Mouse (Mus musculus): ENCODE measurements around the gene Sgms1. TPM values are rescaled to one million over a fixed set of nuclear protein-coding genes. Genes with fewer than 3 reads are reported as not detected.
A peak's percentile ranks its signal among the peaks of the same experiment; 100 is the strongest.
"Not testable (repeated sequence)": the region's sequence is repeated elsewhere in the genome, so short reads cannot be mapped to it uniquely, and the experiment has no call there.

Gene Sgms1
- polyA plus RNA-seq, 3 experiments from 2014 or later = 47.8 to 56.5 (median 51.5) TPM

DNA sequence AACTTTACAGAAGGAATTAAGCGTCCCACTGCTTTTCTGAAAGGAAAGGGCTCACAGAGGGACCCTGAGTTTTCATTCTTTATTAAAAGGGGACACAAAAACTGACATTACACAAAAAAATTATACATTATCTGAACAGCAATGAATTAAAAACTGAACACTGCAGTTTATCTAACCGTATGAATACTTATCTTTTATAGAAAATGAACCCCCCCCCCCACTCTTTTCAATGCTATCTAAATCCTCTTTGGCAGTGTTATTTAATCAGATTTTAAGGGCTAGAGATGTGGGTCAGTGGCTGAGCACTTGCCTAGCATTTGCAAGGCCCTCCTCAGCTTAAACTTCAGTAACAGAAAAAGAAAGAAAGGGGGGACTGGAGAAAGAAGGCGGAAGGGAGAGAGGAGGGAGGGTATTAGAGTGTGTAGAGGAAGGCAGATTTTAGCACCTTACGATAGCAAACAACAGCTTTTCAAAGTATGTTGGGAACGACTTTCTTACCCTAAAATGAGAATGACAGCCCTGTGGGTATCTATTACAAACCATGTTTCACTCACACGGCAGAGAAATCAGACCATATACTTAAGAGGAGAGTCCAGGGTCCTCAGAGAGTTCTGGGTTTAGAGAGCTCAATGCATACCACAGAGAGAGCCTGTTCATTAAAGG is 215.9 kb downstream of the Sgms1 start:
- ATAC-seq = no peak

DNA sequence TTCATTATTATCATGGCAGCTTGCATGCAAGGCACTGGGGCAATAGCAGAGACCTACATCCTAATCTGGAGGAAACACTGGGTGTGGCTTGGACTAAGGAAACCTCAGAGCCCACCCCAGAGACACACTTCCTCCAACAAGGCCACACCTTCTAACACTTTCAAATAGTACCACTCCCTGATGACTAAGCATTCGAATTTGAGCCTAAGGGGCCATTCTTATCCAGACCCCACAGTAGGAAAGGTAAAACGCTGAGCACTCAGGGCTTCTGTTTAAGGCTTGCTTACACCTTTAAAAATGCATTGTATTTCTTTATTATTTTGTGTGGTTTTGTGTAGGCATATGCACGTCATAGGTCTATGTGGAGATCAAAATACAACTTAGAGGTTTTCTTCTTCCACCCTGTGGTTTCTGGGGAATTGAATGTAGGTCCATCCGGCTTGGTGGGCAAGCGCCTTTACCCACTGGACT is 217.0 kb downstream of the Sgms1 start:
- ATAC-seq = peak; percentile 83

DNA sequence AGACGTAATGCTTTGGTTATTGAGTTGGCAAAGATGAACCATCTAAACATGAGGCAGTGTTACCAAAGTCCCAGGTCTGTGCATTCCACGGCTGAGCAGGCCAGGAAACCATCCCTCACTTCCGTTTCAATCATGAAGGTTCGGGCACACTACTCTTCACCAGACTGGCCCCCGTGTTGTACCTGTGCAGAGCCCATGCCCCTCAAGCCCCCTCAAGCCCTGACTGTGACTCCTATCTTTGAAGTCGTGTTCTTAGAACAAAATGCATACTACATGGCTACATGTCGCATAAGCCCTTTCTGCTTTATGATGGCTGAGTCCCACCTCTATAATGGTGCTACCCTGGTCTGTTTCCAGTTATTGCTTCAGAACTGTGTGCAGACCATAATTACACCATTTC is 217.5 kb downstream of the Sgms1 start:
- no peak for ATAC-seq

DNA sequence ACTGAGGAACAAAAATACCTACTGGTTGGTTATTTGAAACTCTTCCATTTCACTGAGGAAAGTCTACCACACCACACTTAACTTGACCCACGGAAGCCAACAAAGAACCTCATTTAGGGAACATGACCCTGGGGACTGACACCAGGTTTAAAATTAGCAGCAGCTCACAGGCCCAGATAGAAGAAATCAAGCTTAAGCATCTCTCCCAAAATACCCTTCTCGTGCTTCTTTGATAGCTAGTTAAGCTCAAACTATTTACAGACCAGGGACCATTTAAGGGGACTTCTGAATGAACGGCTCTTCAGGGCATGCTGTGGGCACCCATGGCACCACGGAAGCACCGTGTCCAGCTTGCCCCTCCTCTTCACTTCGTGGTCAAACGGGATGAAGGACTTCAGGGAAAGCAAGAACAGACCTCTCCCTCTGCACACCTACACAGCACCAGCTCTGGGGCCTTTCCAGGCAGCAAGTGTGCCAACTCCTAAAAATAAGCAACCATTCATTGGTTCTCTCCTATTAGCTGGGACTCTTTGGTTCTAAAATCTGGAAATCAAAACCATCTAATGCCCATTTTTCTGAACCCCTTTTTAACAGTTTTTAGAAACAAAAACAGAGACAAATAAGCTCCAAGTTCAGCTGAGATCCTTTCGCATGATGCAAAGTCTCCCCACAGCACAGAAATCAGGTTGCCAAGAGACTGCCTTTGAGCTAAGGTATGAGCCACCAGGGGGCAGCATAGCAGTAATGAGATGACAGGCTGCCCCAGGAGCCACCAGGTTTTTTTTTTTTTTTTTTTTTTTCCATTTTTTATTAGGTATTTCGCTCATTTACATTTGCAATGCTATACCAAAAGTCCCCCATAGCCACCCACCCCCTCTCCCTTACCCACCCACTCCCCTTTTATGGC is 219.6 kb downstream of the Sgms1 start:
- no peak for ATAC-seq

DNA sequence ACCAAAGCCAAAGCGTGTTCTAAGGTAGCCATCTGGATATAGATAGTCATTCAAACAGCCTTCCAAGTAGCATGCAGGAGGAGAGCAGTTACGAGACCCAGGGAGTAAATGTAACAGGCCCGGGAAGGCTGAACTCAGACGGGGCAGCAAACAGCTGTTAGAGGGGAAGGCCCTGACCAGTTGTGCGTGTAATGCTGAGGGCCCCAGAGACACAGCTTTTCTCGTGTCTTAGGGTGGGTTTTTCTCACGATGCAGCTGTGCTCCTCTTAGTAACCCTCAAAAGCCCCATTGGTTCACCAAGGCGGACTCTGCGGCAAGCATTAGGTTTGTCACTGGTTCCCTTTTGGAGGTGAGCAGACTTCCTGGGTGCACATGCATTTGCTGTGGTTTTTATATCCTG is 221.5 kb downstream of the Sgms1 start:
- no peak for ATAC-seq

DNA sequence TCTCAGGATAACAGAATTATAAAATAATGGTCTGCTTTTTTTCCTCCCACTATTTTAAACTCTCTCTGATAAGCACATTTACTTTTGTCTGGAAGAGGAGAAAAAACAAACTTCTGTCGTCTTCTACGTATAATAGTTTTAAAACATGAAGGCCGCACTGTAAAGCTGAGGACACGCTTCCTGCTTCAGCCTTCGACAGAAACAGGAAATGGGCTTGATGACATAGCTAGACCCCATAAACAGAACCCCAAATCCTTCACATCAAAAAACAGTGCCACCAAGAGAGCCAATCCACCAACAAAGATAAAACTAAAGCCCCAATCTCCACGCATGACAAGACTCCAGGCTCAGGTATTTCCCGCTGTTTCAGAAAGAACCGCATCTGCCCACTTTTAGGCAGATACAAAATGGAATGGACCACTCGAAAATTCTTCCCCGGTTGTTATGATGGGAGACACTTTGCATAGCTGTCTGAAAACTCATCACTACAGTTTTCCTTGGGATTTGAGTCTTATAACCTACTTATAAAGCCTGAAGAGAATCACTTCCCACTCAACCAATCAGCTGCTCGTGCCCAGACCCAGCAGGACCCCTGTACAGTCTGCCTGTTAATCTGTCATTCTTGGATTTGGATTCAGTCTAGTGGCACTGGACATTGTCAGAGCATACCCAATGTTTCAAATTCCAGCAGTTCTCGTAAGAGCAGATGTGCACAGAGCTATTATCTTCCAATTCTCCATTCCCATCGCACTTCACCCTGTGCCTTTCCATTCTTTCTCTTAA is 222.5 kb downstream of the Sgms1 start:
- peak; percentile 76 for ATAC-seq

DNA sequence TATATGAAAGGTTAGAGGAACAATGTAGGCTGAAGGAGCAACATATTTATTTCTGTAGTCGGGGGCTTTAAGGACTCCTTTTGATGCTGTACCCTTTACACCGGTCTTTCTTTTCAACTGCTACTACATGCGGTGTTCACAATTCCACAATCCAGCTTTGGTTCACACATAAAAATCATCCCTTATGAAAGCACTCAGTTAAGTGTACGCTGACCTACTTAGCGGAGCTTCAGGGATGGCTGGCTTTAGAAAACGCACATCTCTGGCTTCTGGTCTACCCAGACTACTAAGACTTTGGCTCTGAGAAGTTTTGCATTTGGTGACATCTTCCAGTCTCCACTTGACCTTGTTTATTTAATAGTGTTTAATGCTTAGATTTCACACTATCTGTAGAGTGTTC is 223.8 kb downstream of the Sgms1 start:
- ATAC-seq = no peak

DNA sequence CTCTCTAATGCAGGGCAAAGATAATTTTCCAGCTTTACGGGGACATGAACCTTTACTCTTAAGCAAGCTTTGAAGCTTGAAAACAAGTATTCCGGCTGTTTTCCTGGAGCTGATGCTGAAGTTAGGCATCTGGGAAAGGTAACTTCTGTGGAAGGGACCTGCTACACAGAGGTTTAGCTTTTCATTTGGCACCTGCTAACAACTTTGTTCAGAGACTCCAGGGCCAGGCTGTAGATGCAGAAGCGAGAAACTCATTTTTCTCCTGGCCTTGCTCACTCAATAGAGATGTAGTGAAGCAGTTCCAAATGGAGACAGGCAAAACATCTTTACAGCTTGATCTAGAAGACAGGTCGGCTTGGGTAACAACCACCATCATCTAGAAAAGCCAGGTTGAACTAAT is 225.4 kb downstream of the Sgms1 start:
- ATAC-seq = no peak

DNA sequence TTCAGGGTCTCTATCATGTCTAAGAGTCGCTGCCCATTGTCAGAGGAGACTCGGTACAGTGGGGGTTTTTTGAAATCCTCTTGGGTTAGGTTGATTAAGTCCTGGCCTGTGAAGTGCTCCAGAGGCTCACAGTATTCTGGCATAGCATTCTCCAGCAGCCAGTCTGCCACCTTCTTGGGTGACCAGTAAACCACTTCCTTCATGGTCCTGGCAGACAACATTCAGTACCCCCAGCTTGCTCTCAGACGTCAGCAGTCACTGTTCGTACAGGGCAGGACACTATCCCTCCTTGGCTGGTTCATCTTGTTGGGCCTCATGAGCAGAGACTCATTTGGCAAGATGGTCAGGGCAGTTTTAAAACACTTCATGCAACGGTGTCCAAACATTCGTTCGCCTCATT is 229.6 kb downstream of the Sgms1 start:
- no peak for ATAC-seq

DNA sequence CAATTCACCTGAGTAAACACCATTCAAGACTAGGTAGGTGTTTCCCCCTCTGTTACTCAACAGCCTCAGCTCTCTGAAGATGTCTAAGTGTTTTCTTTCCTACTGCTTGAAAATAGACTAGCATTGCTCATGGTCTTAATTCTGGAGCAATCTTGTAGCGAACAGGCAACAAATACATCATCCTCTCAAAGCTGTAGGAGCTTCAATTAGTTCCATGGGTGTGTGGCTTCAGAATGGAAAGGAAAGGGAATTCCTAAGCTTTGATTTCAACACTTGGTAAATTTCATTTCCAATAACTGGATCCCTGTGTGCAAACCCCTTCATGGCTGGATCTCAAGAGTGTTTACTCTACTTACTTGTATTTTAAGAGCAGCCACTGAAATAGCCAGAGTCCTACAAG is 230.3 kb downstream of the Sgms1 start:
- no peak for ATAC-seq

DNA sequence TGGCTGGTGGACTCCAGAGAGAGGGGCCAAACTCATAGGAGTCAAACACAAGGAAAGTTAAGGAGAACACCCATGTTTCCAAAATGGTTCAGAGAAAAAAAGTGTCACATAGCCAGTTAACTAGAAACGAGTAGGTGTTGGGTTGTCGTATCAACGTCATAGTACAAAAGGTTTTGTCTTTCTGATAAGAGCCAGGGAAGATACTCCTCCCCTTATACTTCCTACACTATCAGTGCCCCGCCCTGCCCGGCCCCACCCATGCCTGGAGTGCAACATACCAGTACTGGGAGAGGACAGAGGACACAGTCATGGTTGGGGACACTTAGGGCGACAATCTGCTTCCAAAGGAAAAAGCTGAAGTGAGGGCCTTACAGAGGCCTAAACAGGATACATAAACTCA is 232.5 kb downstream of the Sgms1 start:
- no peak for ATAC-seq

DNA sequence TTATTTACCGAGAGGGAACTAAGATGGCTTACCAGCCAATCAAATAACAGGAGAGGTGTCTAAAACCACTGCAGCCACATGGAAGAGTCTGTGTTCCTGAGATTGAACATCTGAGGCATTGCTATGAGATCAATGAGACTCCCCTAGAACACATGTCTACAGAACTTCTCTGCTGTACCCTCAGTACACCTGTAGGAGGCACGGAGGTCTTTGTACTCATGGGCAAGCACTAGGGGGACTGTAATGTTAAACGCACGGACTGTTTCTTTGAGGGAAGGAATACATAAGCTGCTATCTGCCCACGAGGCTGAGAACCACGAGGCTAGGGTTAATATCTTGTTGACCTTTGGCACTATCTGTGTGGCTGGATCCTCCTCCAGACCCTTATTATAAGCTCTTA is 237.0 kb downstream of the Sgms1 start:
- no peak for ATAC-seq

DNA sequence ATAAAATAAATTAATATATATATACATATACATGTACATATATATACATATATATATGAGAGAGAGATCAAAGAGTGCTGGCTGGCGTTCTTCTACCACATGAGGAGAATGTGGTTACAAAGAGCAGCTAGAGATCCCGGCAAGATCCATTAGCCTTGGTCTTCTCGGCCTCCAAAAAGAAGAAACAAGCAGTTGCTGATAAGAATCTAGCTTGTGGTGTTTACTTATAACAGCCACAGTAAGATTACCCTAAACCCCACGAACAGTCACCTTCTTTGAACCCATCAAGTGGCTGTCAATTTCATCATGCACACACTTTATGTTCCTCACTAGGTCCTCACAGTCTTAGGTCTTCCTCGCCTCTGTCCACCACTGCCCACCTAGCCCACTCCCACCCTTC is 240.8 kb downstream of the Sgms1 start:
- no peak for ATAC-seq

DNA sequence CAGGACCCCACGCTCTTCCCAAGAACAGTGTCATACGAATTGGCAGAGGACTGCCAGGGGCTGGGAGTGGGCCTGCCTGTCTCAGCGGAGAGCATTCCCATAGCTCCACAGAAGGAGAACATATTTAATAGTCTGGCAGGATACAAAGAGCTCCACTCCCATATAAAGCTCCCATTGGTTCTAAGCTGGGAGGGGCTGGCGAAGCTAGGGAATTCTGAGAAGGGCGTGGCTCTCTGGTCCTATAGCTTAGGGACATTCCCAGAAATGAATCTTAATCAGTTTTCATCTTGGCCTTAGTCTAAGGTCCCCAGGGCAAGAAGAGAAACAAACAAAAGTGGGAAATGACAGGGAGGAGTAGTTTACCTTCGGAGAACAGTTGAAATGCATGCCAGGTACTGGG is 247.1 kb downstream of the Sgms1 start:
- no peak for ATAC-seq

DNA sequence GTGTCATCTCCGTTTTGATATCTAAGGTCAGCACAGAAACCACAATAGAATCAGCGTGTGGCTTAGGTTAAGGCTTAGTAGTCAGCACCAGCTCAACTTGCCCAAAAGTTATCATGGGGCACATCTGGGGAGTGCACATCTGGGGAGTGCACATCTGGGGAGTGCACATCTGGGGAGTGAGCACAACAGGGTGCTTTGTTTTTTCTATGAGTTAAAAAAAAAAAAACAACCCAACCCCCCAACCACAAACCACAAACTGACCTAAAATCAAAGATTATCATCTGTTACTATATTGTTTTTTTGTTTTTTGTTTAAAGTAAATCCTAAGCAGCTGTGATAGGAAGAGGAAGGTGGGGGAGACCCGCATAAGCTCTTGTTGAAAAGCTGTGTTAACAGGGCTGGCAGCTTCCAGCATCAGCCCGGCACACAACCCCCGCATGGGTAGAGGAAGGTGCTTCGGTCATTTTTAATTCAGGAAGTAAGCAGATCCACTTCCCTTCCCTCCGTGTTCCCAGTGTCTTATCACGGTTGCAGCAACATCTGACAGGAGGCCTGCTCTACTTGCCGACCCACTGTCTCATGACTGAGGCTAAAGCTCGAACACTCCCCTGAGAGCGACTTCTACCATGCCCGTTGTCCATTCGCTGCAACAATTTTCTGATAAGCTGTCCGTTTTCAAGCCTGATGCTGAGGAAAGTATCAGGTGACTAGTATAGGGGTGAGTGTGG is 251.0 kb downstream of the Sgms1 start:
- ATAC-seq = no peak

DNA sequence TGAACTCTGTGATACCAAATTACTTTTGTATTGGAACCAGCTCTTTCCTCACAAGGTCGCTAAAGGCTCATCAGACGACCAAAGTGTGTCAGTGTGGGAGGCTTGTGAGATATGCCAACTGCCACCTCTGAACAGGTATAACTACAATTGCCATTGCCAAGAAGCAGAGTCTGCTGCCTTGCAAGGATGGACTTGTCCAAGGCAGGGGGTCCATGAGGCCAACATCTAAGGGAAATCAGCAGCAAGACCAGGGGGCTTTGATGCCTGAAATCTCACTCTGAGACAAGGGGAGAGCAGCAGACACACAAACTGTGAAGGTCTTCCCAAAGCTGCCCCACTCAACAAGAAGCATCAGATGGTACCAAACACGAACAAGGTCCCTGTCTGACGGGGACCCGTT is 251.6 kb downstream of the Sgms1 start:
- ATAC-seq = no peak

DNA sequence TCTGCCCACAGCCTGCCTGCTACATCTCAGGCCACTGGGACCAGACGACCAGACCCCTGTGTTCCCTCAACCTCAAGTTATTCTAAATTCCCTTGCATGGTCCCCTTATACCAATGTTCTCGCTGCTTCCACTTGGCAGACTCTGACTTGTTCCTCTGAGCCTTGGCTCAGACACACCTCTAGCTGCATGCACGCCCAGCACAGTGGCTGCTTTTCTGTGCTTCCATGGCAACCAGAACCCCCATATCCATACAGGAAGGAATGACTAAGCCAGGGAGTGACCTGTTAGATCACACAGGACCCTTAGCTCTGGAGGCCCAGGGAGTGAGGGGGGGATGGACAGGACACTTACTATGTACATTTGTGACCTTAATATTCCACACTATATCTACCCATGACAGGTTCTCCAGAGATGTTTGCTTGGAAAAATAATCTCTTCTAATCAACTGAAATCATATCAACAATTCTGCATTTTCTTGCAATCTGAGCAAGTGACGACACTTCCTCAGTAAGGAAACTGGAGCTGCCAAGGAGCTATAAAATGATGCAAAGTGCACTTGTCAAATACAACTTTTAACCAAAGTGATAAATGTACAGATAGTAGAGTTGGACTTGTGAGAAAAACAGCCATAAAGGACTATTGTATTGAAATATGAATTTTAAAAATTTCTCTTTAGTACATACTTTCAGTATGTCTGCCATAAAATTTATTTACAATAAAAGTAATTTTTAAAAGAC is 252.5 kb downstream of the Sgms1 start:
- no peak for ATAC-seq

DNA sequence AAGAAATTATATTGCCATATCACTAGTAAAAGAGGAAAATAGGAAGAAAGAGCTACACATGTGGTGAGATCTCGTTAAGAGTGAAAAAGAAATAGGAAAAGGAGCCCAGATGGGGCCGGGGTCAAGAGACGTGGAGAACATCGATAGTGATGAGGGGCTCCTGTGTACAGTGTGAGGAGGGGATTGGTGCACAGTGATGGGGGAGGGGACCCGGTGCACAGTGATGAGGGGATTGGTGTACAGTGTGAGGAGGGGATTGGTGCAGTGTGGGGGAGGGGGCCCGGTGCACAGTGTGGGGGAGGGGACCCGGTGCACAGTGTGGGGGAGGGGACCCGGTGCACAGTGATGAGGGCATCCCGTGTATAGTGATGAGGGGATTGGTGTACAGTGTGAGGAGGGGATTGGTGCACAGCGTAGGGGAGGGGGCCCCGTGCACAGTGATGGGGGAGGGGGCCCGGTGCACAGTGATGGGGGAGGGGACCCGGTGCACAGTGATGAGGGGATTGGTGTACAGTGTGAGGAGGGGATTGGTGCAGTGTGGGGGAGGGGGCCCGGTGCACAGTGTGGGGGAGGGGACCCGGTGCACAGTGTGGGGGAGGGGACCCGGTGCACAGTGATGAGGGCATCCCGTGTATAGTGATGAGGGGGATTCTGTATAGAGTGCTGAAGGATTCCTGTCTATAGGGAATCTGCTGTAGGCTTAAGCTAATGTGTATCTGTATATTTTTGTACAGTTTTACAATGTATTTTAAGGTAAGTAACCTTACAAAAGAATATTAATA is 257.6 kb downstream of the Sgms1 start:
- not testable (repeated sequence) for ATAC-seq

DNA sequence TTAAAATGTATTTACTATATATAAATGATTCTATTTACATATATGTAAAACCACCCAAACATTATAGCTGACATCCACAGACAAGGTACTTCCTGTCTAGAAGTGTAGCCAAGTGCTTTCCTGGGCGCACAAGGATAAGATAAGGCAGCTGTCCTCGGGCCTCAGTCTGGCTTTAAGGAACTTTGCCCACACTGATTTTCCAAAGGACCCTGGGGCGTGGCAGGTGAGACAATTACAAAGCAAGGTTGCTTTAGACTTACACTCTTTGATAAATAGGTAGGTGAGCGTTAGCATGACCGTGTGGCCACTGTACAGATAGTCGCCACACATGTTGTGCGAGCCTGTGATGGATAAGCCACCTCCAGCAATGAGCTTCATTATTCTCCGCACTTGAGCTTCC is 260.2 kb downstream of the Sgms1 start:
- no peak for ATAC-seq

DNA sequence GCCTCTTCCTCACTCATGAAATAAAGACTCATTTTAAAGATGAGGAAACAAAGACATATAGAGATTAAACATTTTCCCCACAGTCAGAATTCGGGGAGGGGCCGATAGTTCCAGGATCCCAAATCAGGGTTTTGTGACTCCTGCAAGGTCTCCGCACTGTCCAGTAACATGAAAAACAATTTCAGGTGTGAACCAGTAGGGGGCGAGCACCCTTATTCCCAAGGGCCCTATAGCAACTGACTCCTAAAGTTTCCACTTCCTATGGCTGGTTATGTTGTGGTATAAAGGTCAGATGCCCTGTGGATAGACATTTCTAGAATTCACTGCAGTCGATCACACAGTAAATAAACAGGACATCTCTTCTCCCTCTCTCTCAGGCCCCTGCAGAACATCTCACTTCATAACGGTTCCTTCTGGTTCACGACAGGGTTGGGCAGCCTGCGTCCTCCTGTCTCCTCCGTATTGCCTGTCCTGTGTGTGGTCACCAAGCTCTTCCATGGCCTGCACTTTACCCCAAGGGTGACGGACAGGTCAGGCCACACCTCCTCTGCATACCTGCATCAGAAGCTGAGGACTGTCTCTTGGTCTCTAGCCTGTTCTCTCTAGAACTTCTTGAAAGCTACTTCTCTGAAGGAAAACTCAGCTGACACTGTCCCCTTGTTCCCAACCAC is 262.2 kb downstream of the Sgms1 start:
- ATAC-seq = no peak

Data from inflammation-experienced regulatory T-cells, adult 6 months (primary cell).